ENCODE assay signal across 10 mouse cellular contexts in genomic region chr6:128133679-128134191, GRCm38 (mm10). TPM values are rescaled to one million over a fixed set of nuclear protein-coding genes. Genes with fewer than 3 reads are reported as not detected.
A peak's percentile ranks its signal among the peaks of the same experiment; 100 is the strongest.
DNase-seq lines count a peak whose midpoint lies in the region; ATAC-seq and TF ChIP-seq lines count a peak whose summit lies in the region.
"Had no signal": no experiment of that assay in that cellular context is flagged by ENCODE, and none has a peak within 500 bp of the region (broad histone marks: within the 10 kb centered on the region; RNA-seq: fewer than 3 reads in every experiment).

No protein-coding gene starts in this region.

- WGBS in intestine, embryonic 15.5 days, result 47% methylated on average over 10 of the region's 10 CpGs
- WGBS in liver, embryonic 14.5 days (ENCODE audit: insufficient replicate concordance), result 42% methylated on average over 10 of the region's 10 CpGs

- DNase-seq in embryo, embryonic 11 days, result peak; percentile 27
- DNase-seq in embryo, embryonic 10 days (ENCODE audit: low spot score), result no peak
- DNase-seq in liver, embryonic 14.5 days (ENCODE audit: low read depth in 3 of 3, low spot score in 3 of 3), result no peak
- DNase-seq in right cerebral cortex, adult 2 months (ENCODE audit: low spot score in 2 of 2), result no peak
- no peak for DNase-seq in testis, postnatal 10 days (ENCODE audit: low spot score)
- DNase-seq: cerebellum, adult 9-10 months had no signal

- no peak for TF ChIP-seq EP300 in liver, embryonic 14.5 days (IDR thresholded peaks at IDR 0.05; ENCODE audit: low read depth)

- no peaks in the 10 kb centered on the region for H3K36me3 ChIP-seq in intestine, embryonic 15.5 days
- no peaks in the 10 kb centered on the region for H3K36me3 ChIP-seq in liver, embryonic 14.5 days (replicated peaks; ENCODE audit: control insufficient read depth, insufficient read depth, low read depth)

- 0 out of 2 replicates have a peak overlapping the region, but pooled peaks have one; percentile 10 for H3K27ac ChIP-seq in cortical plate, adult 2 months (ENCODE audit: insufficient read depth, low read length)
- H3K27ac ChIP-seq in intestine, embryonic 15.5 days, result peak overlapping the region; percentile 58
- peak overlapping the region; percentile 4; the same call in 1 of the 2 replicates for H3K27ac ChIP-seq in liver, embryonic 14.5 days

- no peaks in the 10 kb centered on the region for H3K27me3 ChIP-seq in intestine, embryonic 15.5 days (replicated peaks)
- no peaks in the 10 kb centered on the region for H3K27me3 ChIP-seq in liver, embryonic 14.5 days (ENCODE audit: control insufficient read depth, insufficient read depth, low read length)

- ATAC-seq in intestine, embryonic 15.5 days, result peak; percentile 75
- ATAC-seq in liver, embryonic 14.5 days (ENCODE audit: insufficient read depth), result peak; percentile 24; the same call in 1 of the 2 replicates
- ATAC-seq in inflammation-experienced regulatory T-cells, adult 6 months, result no peak

- no peak overlapping the region for H3K4me3 ChIP-seq in cortical plate, adult 2 months (ENCODE audit: insufficient read depth, low read length)
- H3K4me3 ChIP-seq in intestine, embryonic 15.5 days (replicated peaks), result no peak overlapping the region
- H3K4me3 ChIP-seq in liver, embryonic 14.5 days (ENCODE audit: insufficient read depth in 1 of 2, low read depth in 2 of 2, low read length in 2 of 2), result no peak overlapping the region

- no peaks in the 10 kb centered on the region for H3K9me3 ChIP-seq in intestine, embryonic 15.5 days
- H3K9me3 ChIP-seq in liver, embryonic 14.5 days (ENCODE audit: control insufficient read depth, low read length), result no peaks in the 10 kb centered on the region
- H3K9me3 ChIP-seq: megakaryocyte, embryonic 14.5 days had no signal

- peaks cover 2% of the 10 kb centered on the region; the same call in 1 of the 2 replicates for H3K4me1 ChIP-seq in cortical plate, adult 2 months (ENCODE audit: control insufficient read depth, insufficient read depth, low read length)
- H3K4me1 ChIP-seq in intestine, embryonic 15.5 days (replicated peaks), result peaks cover 35% of the 10 kb centered on the region
- H3K4me1 ChIP-seq in liver, embryonic 14.5 days (replicated peaks; ENCODE audit: control insufficient read depth in 2 of 2, insufficient read depth in 2 of 2, low read length in 1 of 2), result peaks cover 0 to 22% of the 10 kb centered on the region in 2 experiments; a peak in 2 of 4 replicates

- peak overlapping the region; percentile 20 for H3K4me2 ChIP-seq in intestine, embryonic 15.5 days (replicated peaks)
- H3K4me2 ChIP-seq in liver, embryonic 14.5 days (ENCODE audit: low read depth), result peak overlapping the region; percentile 25

- TF ChIP-seq CTCF in cortical plate, adult 2 months (IDR thresholded peaks at IDR 0.05; ENCODE audit: extremely low read depth, insufficient read depth, low read length), result no peak
- TF ChIP-seq CTCF in liver, embryonic 14.5 days (IDR thresholded peaks at IDR 0.05; ENCODE audit: low read depth), result no peak

- H3K9ac ChIP-seq in intestine, embryonic 15.5 days, result no peak overlapping the region
- no peak overlapping the region for H3K9ac ChIP-seq in liver, embryonic 14.5 days (replicated peaks)

- no peak for TF ChIP-seq POLR2A in cortical plate, adult 2 months (IDR thresholded peaks at IDR 0.05; ENCODE audit: extremely low read depth, insufficient read depth, low read length)

RNA-seq across cellular contexts. Expression of gene Tspan9, which starts 9.7 kb away (rescaled TPM):
- 49.2 and 55.5 TPM in 2 replicates for polyA plus RNA-seq in cortical plate, adult 2 months (2012; rRNA removed)
- polyA plus RNA-seq in intestine, embryonic 15.5 days (2015; fragmentation: Nextera tagmentation; extraction: Ambion mirVana), result 92.3 and 102 TPM in 2 replicates
- polyA plus RNA-seq in liver, embryonic 14.5 days (2012; rRNA removed), result 11.6 and 12.1 TPM in 2 replicates
- polyA plus RNA-seq in liver, embryonic 14.5 days (2014; fragmentation: Nextera tagmentation; extraction: Ambion mirVana), result 15.5 and 17.2 TPM in 2 replicates
- 1 to 10 TPM in 1 of 3 experiments, under 1 TPM in 1, not detected in 1; 0.36 to 1.3 TPM for polyA plus RNA-seq in inflammation-experienced regulatory T-cells, adult 6 months (2017; shearing (Covaris generic))

Comparison
In these comparisons a context has a peak if more than half of its experiments do, and no peak if none do; other contexts are left out.
1. H3K27ac ChIP-seq: peak in every context shown above with its lines; median percentile 58 in intestine, embryonic 15.5 days; 10 in cortical plate, adult 2 months; 4 in liver, embryonic 14.5 days.
2. RNA of gene Tspan9, which starts 9.7 kb away (polyA plus RNA-seq): 92.3 to 102 TPM in intestine, embryonic 15.5 days, 49.2 to 55.5 TPM in cortical plate, adult 2 months and 11.6 to 17.2 TPM in liver, embryonic 14.5 days; 0.36 to 1.3 TPM in inflammation-experienced regulatory T-cells, adult 6 months; every median in the first group is over 4 times any median in the second.